Mouse (Mus musculus) yolk sac, embryonic 10.5 days (tissue): ENCODE measurements around the gene Rint1.
"Not testable (repeated sequence)": the region's sequence is repeated elsewhere in the genome, so short reads cannot be mapped to it uniquely, and the experiment has no call there.

Source experiments
- DNase-seq: peaks from one replicate; pipeline ENCODE4 v3.0.0-alpha.2; 2017; ENCODE audit warnings: low spot score

Rint1 gene

DNA sequence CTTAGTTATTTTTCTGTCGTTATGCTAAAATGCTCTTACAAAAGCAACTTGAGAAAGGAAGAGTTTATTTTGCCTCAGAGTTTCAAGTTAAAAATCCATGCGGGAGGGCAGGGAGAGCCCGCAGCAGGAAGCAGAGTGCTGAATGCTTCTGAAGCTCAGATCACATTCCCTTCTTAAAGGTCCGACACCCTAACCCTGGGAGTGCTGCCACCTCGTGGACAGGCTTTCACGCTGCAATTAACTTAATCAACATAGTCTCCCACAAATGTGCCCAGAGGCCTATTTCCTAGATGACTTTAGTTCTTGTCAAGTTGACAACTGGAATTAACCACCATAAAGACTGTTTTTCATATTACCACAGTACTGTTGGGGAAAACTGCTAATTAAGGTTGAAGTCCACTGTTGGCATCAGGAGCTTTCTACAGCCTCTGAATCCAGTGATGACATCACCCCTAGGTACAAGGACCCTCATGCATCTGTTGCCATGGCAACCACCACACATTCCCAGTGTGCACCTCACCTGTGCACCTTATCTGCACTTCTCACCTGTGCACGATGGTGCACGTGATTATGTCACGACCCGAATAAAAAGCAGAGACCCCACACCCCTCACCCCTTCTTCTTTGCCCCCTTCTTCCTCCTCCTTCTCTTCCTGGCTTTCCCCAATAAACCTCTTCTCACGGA, 39.0 kb downstream of the Rint1 start:
- DNase-seq = peak; percentile 38

DNA sequence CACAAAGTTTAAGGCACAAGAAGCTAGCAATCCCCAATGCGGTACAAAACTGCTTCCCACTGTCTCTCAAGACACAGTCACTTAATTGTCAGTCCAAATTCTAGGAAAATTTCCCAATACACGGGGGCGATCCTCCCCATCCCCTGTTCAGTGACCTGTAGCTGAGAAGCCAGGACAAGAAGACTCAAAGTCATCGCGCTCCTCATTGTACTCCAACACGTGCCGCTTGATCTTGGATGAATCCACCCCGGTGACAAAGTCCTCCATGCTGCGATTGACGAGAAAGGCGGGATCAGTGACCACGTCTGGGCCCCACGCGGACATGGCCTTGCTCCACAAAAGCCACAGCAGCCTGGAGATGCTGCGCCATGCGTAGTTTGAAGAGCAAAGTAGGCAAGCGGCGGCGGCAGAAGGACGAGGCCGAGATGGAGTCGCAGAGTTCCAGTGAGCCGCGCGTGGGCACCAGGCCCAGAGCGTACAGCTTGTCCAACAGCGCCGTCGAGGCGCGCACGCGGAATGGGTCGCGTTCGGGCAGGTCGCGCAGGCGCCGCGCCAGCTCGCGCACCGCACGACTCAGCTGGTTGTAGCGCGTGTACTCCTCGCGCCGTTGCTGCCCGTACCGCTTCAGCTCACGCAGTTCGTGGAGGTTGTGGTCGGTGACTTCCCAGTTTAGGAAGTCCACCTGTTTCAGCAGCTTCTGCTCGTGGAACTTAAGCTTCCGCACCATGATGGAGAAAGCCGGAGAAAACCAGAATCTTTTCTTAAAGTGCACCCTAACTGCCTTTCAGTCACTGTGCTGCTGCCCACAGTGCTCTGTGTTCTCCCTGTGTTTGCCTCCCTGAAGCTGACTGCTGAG, 43.6 kb downstream of the Rint1 start:
- DNase-seq = no peak

DNA sequence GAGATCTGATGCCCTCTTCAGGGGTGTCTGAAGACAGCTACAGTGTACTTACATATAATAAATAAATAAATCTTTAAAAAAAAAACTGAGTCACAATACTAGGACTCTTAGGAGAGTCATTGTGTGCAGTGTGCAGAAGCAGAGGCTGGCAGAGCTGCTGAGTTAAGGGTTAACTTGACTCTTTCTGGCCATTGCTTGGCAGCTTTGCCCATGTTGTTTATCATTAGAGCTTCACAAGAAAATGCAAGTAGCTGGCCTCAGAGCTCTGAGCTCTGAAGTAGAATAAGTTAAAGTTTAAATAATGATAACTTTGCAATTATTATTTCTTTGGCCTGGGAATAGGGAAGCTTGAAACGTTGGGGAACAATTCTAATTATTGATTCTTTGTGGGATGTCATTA, 48.2 kb downstream of the Rint1 start:
- DNase-seq = not testable (repeated sequence)

DNA sequence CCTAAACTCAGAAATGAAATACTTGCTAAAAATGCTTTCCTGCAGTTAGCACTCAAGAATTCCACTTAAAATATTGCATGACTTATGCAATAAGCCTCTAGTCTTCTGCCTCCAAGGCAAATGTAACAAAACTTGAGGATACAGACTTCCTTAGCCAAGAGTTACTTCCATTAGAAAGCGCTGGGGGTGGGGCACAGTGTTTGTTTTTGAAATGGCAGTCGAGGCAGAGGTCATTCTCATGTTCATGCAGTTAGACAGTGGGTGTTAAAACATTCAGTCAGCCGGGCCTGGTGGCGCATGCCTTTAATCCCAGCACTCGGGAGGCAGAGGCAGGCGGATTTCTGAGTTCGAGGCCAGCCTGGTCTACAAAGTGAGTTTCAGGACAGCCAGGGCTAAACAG, 50.6 kb downstream of the Rint1 start:
- DNase-seq = no peak

DNA sequence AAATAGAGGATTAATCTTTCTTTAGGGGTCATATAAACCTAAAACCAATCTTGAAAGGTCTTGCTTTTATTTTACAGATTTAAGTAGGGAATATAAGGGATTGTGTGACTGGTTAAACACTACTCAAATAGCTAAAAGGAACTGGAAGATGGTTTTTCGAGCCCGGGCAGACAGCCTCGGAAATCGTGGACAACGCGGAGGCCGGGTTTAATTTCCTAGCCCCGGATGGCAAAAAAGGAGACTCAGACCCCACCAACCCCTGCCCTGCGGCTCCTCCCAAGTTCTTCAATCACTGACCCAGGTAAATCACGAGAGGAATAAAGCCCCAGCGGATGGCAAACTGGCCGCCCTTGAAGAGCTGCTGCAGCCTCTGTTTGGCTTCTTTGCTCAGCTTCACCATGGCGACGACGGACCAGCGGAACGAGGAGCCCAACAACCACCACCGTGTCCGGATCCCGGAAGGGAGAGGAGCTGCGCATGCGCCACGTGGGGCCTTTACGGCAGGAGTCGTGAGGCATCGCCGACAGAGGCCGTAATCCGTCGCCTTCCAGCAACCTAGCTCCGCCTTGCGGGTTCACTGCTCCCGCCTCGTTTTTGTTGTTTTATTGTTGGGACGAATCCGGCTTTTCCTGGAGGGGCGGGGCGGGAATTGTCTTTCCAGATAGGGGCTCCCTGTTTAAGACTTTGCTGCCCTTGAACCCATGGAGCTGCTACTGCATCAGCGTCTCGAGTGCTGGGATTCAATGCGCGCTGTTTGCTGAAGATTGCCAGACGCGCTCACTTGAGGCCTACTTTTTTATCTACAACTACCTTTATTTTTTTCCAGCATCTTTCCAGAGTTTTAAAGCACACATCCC, 56.4 kb downstream of the Rint1 start, which contains the start of gene Tomm7:
TSS of gene Tomm7 (minus strand) at position 488 of the 857 bp plus-strand sequence.
- DNase-seq = peak; percentile 96

DNA sequence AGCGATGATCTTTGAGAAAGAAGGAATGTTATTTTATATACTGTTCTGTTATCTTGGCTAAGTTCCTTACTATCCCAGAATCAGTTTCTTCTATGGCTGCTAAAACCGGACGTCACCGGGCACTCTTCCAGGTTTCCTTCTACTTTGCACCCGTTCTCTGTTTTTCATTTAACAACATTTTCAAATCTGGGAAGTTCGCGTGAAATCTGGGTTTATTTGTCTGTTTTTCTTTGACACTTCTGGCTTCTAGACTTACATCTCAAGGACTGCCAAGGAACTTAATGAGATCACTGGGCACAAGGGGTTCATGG, 57.0 kb downstream of the Rint1 start:
- no peak for DNase-seq

DNA sequence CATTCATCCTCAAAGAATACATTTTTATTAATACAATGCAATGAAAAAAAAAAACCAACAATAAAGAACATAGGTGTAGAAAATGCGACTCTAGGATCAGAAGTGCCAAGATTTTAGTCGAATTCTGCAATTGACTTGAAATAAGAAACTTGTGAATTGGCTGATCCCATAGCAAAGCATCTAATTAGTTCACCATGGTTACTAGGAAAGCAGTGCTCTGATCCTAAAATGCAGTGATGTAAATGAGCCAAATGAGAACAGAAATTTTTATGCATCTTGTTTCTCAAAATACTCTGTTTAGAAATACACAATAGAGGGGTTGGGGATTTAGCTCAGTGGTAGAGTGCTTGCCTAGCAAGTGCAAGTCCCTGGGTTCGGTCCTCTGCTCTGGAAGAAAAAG, 57.6 kb downstream of the Rint1 start:
- no peak for DNase-seq

DNA sequence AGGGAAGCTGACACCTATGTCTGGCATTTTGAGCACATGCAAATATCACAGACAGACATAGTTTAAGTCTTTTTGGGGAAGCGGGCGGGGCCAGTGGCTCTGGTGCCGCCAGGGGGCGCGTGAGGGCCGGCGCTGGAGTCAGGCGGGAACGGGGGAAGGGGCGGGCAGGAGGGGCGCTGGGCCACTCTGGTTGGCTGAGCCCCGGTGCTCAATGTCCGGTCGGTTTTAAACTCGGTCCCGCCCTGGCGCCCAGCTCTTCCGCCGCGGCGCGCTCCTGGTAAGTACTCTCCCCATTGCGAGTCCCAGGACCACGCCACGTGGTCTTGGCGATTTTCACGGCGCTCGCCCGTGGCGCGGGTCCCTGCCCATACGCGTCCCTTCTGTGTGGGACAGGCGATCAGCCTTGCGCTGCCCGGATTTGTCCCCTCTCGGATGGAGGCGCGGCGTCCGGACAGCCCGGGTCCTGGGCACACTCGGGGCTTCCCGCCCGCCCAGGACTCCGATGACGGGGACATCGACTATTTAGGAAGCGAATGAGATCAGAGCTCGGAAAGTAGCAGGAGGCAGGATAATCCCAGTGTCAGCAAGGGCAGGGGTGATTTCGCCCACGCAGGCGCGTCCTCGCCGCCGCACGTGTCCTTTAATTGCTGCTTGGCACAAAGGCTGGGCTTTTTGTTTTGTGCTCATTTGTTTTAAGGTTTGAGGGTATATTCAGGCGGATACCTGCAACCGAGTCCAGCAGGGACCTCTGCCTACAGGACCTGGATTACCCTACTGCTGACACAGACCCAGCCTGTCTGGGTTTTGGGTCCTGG, 63.0 kb downstream of the Rint1 start:
- DNase-seq = peak; percentile 88

DNA sequence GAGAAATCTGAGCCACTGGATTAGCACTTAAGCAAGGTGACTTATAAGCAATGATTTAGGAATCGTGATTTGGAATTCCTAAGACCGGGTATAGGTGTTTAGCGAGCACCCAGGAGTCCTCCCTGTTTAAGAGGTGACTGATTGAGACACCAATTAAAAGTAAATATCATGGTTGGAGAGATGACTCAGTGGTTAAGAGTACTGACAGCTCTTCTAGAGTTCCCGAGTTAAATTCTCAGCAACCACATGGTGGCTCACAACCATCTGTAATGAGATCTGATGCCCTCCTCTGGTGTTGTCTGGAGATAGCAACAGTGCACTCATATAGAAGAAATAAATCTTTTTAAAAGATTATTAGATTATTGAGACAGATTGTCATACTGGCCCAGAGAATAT, 63.6 kb downstream of the Rint1 start:
- DNase-seq = peak; percentile 35

DNA sequence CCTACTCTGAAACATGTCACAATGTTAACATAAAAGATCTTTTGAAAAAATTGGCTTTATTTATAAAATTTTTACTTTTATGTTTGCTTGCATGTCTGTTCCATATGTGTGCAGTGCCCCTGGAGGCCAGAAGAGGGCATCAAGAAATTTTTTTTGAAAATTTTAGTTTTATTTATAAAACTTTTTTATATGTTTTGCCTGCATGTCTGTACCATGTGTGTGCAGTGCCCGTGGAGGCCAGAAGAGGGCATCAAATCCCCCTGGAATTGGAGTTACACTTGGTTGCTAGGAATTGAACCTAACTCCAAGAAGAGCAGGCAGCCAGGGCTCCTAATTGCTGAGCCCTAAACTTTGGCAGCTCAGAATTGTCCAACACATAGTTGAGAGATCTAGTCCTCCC, 65.4 kb downstream of the Rint1 start:
- not testable (repeated sequence) for DNase-seq

DNA sequence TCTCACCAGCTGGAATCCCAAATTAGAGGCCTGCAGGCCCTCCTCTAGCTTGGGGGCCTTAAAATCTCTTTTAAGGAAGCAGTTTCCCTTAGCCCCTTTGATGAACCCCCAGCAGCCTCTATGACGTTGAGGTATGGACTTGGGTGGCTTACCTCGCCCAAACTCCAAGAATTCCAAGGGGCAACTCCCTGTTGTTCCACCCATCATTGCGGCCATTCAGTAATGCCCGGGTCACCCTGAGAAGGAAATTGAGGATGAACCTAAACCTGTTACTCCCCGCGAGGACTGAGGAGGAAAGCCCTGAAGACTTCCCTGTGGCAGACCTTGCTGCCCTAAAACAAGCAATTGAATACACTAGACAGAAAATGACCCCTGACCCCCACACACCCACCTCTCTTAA, 68.0 kb downstream of the Rint1 start:
- DNase-seq = no peak

DNA sequence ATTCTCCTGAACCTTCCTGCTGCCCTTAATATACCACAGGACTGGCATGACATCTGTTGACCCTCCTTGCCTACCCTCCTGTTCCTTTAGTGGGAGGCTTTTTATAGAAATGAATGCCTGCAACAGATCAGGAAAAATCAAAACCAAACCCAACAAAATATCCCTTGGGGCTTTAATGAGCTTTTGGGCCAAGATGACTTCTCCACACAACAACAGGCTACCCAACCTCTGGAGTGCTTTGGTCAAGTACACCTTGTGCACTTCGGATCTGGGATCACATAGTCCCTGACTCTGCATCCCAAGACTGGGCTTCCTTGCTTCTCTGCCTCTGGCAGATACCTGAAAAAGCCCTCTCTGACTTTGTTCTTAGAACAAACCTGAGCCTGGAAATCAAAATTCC, 68.7 kb downstream of the Rint1 start:
- DNase-seq = no peak

DNA sequence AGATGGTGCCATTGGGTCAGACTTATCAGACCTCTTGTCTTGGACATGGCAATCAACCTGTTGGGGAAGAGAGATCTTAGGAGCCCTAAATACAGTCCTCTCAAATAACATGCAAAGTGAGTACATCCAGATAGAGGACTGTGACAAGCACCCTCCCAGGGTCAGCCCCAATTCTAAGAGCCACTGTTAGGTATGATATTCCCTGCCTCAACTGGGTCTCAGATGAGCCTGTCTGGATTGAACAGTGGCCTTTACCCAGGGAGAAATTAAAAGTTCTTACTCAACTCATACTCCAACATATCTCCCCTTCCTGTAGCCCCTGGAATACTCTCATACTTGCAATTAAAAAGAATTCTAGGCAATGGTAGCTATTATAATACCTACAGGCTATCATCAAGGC, 69.7 kb downstream of the Rint1 start:
- DNase-seq = no peak

DNA sequence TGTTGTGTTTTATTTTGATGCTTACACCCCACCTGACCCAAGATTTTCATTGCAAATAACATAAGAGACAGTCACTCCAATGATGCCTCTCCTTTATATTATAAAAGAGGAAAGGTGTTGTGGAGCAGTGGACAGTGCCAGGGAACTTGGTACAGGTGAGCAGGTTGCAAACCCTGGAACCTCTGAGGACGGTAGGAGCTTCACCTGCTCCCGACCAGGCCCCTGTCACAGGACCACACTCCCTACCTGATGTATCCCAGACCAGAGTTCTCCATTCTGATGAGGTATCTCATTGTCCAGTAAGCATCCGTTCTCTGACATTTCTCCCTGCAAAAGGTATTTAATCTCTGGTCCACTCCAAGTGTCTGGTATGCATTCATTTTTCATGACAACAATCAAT, 70.5 kb downstream of the Rint1 start:
- DNase-seq = no peak

DNA sequence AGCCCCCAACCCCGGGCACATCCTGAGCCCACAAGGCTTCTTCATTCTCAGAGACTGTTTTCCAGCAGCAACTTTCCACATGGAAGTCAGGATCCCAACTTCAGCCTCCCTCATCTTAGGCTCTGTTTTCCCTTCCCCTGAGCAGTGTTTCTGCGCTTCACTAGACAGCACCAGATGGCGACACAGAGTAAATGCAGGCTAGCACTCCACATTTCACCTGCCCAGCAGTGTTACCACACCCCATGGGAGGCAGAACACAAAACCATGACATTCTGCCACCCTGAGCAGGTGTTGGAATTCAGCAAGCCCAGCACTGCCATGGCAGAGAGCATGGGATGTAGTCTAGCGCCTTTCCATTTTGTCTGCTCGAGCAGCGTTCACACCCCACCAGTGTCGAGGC, 71.1 kb downstream of the Rint1 start:
- DNase-seq = no peak

DNA sequence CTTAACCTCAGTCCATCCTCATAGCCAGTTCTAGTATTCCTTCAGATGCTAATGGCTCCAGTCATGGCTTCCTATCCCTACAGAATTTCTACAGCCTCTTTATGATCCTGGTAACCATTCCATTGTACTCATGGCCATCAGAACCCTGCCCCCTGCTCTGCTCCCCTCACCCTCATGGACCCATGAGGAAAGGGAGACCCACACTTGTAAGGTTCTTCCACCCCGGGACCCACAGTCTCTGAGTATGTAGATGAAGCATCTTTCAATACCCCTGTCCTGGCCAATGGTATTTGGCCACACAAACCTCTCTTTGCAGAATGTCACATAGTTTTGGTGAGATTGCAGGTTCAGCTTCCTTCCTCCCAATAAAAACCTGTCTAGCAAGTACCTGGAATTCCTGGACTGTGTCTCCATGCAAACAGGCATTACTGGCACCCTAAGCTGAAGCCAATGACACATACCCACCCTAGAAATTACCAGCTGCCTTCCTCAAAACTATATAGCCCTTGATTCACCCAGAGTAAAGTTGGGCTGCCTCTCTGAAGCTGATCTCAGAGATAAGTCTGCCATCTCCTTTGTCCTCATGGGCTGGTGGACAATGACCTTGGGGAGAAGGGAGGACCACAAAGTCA, 71.7 kb downstream of the Rint1 start:
- no peak for DNase-seq

DNA sequence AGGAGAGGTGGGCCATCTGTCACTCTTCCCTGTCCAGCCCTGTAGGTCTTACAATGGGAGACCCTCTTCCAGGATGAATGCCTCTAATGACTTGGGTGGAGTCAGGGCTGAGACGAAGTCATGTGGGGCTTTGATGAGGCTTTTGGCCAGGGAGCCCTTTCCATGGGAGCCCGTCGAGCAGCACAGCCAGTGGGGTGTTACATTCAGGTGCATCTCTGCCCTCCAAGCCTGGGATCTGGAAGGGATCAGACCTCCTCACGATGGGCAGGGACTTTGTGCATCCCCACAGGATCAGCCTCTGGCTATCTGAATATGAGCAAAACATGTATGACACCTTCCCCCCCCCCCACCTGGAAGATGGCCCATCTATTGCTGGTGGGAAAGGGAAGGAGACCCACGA, 72.4 kb downstream of the Rint1 start:
- DNase-seq = no peak

DNA sequence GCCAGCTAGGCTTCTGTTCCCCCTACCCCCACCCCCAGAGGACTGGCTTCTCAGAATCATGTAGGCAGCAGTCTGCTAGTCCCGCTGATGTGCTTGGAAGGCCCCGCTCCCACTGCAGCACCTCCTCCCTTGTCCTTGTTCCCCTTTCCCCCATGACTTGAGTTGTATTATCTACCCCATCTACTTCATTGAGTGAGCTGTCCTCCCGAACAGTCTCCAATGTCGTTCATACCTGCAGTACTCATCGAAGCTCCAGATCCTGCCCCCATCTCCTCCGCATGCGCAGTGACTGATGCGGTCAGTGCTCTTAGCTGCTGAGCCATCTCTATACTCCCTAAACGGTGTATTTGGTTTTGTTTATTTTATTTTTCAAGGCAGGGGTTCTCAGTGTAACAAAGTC, 74.2 kb downstream of the Rint1 start:
- no peak for DNase-seq

DNA sequence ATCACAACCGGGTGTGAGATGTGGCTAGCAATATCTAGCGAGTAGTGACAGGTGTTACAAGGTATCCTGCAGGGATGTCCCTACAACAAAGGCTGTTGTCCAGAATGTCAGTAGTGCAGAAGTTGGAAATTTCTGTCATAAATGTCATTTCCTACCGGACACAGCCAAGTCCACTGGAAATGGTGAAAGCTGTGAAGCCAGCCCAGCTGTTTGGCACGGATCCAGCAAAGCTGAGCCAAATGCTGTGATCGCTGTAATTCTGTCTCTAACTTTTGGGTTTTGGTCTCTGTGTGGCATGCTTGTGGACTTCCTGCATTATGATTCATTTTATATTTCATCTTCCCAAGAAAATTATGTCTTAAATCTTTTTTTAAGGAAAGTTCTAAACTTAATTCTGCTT, 74.8 kb downstream of the Rint1 start:
- no peak for DNase-seq

DNA sequence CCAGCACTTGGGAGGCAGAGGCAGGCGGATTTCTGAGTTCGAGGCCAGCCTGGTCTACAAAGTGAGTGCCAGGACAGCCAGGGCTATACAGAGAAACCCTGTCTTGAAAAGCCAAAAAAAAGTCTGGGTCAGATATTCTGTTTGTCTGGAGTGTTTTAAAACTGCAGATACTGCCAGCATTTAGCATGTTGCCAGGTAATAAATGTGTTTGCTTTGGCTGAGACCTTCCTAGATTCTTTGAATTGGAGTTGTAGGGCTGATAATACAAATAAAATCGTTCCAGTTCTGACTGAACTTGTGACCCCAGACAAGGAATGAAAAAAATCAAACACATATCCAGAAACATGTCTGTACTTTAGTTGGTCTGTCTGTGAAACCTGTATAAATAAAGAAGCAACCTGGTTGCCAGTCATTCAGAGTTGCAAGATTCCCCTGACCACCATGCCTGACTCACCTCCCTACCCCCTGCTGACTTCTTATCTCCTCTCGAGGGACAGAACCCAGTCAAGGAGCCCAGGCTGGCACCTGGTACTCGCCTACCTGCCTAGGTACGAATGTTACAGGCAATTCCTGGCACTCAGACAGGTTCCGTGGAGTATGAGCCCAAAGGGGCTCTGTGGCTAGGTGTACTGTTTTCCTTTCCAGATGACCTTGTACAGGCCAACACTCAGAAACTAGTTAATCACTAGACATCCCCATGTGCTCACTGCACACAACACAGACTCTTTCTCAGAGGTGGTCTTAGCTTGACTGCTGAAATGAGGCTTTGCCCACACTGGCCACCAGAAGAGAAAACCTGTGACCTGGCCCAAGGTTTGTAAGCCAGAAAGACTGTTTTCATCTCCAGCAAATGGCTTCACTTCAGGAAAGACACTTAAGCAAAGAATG, 75.9 kb downstream of the Rint1 start:
- no peak for DNase-seq
